Mouse (Mus musculus) hindbrain, embryonic 15.5 days (tissue): Measurements from ENCODE around the gene Zfp462. TPM values are rescaled to one million over a fixed set of nuclear protein-coding genes. Genes with fewer than 3 reads are reported as not detected.

Source experiments
- ATAC-seq: fragments of 200-750 bp; cut with Nextera tagmentation; 2 replicates; pipeline ENCODE4 v1.8.0; 2017; ENCODE audit warnings: low read depth, moderate number of reproducible peaks, moderate TSS enrichment; ENCODE audit not compliant: low FRiP score
- H3K27ac ChIP-seq: fragments of 300-500 bp; sonication (generic); replicated peaks from 2 replicates; pipeline ENCODE4 v1.5.1; 2015; ENCODE audit warnings: mild to moderate bottlenecking, inconsistent platforms
- H3K27me3 ChIP-seq: fragments of 300-500 bp; sonication (generic); 2 replicates; pipeline ENCODE4 v1.6.1; 2015; ENCODE audit warnings: control low read depth, inconsistent platforms
- H3K36me3 ChIP-seq: fragments of 300-500 bp; sonication (generic); 2 replicates; pipeline ENCODE4 v1.6.1; 2015; ENCODE audit warnings: control low read depth, inconsistent platforms
- H3K4me1 ChIP-seq: fragments of 300-500 bp; sonication (generic); replicated peaks from 2 replicates; pipeline ENCODE4 v1.6.1; 2015; ENCODE audit warnings: control low read depth, inconsistent platforms
- H3K4me2 ChIP-seq: fragments of 300-500 bp; sonication (generic); 2 replicates; pipeline ENCODE4 v1.6.1; 2015; ENCODE audit warnings: moderate library complexity, mild to moderate bottlenecking, inconsistent platforms
- H3K4me3 ChIP-seq: fragments of 300-500 bp; sonication (generic); 2 replicates; pipeline ENCODE4 v1.5.1; 2015; ENCODE audit warnings: mild to moderate bottlenecking, inconsistent platforms
- H3K9ac ChIP-seq: fragments of 300-500 bp; sonication (generic); 2 replicates; pipeline ENCODE4 v1.6.1; 2015; ENCODE audit warnings: inconsistent platforms
- H3K9me3 ChIP-seq: fragments of 300-500 bp; sonication (generic); 2 replicates; pipeline ENCODE4 v1.6.1; 2016; ENCODE audit warnings: control low read depth, inconsistent platforms
- WGBS: fragments of 180-500 bp; shearing (Covaris S2); methylation state at CpG from one replicate; pipeline ENCODE4 v1.1.7; 2015; 5-methylcytosine and 5-hydroxymethylcytosine counted together
- polyA plus RNA-seq: library from polyadenylated mRNA; unstranded; fragments of >200 nt; fragmentation: Nextera tagmentation; extraction: Ambion mirVana; gene quantifications from 2 replicates; pipeline ENCODE4 v1.2.1, GENCODE M21; 2015

Zfp462 gene
- polyA plus RNA-seq, 1 experiment from 2014 or later = 9.6 TPM

DNA sequence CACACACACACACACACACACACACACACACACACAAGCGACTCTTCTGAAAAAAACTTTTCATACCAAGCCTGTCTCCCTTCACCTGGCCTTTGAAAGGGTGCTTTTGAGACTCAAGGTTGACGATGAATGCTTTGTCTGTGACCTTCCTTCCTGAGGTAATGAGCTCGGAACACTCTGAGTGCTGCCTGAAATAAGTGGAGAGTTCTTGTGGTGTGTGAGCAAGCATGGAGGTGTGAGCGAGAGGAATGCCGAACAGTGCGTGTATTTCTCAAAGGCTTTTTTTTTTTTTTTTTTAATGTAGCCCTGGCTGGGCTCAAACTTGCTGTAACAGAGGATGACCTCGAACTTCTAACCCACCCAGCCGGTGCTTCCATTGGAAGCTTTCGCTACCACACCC is 156.8 kb downstream of the Zfp462 start:
- Histone ChIP-seq H3K36me3 (no peaks in the 10 kb centered on the region), H3K27me3 (no peaks in the 10 kb centered on the region), H3K4me2 (no peak overlapping the region), H3K27ac (no peak overlapping the region), H3K4me1 (no peaks in the 10 kb centered on the region), H3K9ac (no peak overlapping the region), H3K4me3 (no peak overlapping the region), H3K9me3 (no peaks in the 10 kb centered on the region)
- WGBS = 86% methylated on average over 9 of the region's 9 CpGs
- ATAC-seq = no peak

- Histone ChIP-seq H3K9me3 (no peaks in the 10 kb centered on the region), H3K4me2 (no peak overlapping the region), H3K27me3 (no peaks in the 10 kb centered on the region), H3K36me3 (no peaks in the 10 kb centered on the region), H3K9ac (no peak overlapping the region), H3K27ac (no peak overlapping the region), H3K4me3 (no peak overlapping the region), H3K4me1 (no peaks in the 10 kb centered on the region)
- ATAC-seq = no peak
- WGBS = 94% methylated on average over 3 of the region's 3 CpGs
Measured at GRCm38 (mm10) chr4:55102382-55102781, 157.5 kb downstream of the Zfp462 start.

GRCm38 (mm10) chr4:55103575-55103974 is 158.7 kb downstream of the Zfp462 start:
- H3K27me3 ChIP-seq = no peaks in the 10 kb centered on the region
- no peak overlapping the region for H3K4me2 ChIP-seq
- 85% methylated on average over 3 of the region's 3 CpGs for WGBS
- H3K9ac ChIP-seq = no peak overlapping the region
- no peaks in the 10 kb centered on the region for H3K4me1 ChIP-seq
- no peaks in the 10 kb centered on the region for H3K36me3 ChIP-seq
- ATAC-seq = no peak
- H3K9me3 ChIP-seq = no peaks in the 10 kb centered on the region
- H3K27ac ChIP-seq = no peak overlapping the region
- H3K4me3 ChIP-seq = no peak overlapping the region

DNA sequence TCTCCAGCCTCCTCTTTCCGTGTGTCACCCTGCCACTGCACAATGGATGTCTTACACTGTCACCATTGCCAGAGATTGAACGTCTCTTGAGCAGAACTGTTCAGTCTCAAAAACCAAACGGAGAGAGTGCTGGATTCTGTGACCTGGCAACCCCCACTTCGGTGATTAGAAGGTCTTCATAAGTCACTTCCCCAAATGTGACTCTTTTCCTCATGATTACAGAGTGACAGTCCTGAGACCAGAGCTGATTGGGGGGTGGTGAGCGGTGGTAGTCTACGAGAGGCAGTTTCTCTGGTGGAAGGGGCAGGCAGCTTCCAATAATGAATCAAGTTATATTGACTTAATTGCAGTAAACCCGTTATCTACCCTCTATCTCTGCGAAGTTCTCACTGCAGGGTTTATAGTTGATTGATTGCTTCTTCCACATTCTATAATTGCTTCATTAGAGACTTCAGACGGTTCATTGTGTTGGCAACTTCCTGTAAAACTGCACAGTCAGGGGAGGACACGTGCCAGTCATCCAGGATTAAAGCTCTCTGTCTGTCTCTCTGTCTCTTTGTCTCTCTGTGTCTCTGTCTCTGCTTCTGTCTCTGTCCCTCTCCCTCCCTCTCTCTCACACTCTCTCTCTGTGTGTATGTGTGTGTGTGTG is 173.1 kb downstream of the Zfp462 start:
- H3K4me2 ChIP-seq = no peak overlapping the region
- H3K4me3 ChIP-seq = no peak overlapping the region

GRCm38 (mm10) chr4:55121126-55121525 is 176.3 kb downstream of the Zfp462 start:
- 75% methylated on average over 2 of the region's 2 CpGs for WGBS
- Histone ChIP-seq H3K36me3 (no peaks in the 10 kb centered on the region), H3K9me3 (no peaks in the 10 kb centered on the region), H3K4me3 (no peak overlapping the region), H3K27ac (no peak overlapping the region), H3K4me2 (no peak overlapping the region), H3K9ac (no peak overlapping the region), H3K4me1 (no peaks in the 10 kb centered on the region; the same call in 1 of the 2 replicates), H3K27me3 (no peaks in the 10 kb centered on the region)
- ATAC-seq = no peak

More for the DNA sequence above, 173.1 kb downstream of the Zfp462 start:
- 0 out of 2 replicates have a peak, but pooled peaks have one; percentile 51 for ATAC-seq
- Histone ChIP-seq H3K36me3 (no peaks in the 10 kb centered on the region), H3K9ac (no peak overlapping the region), H3K9me3 (no peaks in the 10 kb centered on the region), H3K27me3 (no peaks in the 10 kb centered on the region), H3K27ac (no peak overlapping the region), H3K4me1 (no peaks in the 10 kb centered on the region)
- 60% methylated on average over 10 of the region's 10 CpGs for WGBS

DNA sequence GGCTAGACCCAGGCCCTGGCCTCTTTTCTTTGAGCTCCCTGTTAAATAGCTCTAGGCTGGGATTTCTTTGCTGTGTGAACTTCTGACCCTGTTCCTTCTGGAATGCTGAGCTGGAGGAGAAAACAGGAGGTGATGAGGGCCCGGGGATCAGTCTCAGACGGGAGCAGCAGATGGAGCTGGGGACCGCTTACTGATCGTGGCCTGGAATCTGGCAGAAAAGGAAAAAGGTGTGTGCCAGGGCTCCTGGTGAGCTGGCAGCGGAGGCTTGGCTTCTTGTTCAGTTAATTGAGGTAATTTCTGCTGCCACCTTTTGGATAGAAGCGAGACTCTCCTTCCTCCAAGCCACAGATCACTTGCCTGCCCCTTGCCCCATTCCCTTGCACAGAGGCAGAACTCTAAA is 177.1 kb downstream of the Zfp462 start:
- Histone ChIP-seq H3K4me2 (no peak overlapping the region), H3K27ac (no peak overlapping the region), H3K4me3 (no peak overlapping the region), H3K9ac (no peak overlapping the region), H3K27me3 (no peaks in the 10 kb centered on the region), H3K4me1 (no peaks in the 10 kb centered on the region; the same call in 1 of the 2 replicates), H3K36me3 (no peaks in the 10 kb centered on the region), H3K9me3 (no peaks in the 10 kb centered on the region)
- 57% methylated on average over 6 of the region's 6 CpGs for WGBS
- no peak for ATAC-seq

DNA sequence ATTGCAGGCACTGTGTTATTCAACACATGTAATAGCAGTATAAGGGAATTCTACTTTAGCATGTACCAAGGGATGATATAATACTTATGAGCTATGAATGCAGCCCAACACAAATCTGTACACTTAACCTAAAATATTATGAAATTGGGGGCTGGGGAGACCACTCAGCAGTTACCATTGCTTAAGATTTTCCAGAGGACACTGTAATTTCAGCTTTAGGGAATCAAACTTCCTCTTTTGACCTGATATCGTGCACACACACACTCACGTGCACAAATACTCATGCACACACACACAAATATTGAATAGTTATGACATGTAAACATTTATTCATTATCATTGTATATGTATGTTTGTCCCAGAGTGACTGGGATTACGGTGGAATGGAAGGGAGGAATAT is 179.3 kb downstream of the Zfp462 start:
- Histone ChIP-seq H3K4me2 (no peak overlapping the region), H3K27ac (no peak overlapping the region), H3K9me3 (no peaks in the 10 kb centered on the region), H3K36me3 (no peaks in the 10 kb centered on the region), H3K4me3 (no peak overlapping the region), H3K4me1 (no peaks in the 10 kb centered on the region; the same call in 1 of the 2 replicates), H3K9ac (no peak overlapping the region), H3K27me3 (no peaks in the 10 kb centered on the region)
- ATAC-seq = no peak
- WGBS = 96% methylated on average over 3 of the region's 3 CpGs

GRCm38 (mm10) chr4:55125048-55125737 is 180.3 kb downstream of the Zfp462 start:
- Histone ChIP-seq H3K4me2 (peak overlapping the region; percentile 11; the same call in 1 of the 2 replicates), H3K9me3 (no peaks in the 10 kb centered on the region), H3K27me3 (no peaks in the 10 kb centered on the region), H3K4me1 (no peaks in the 10 kb centered on the region; the same call in 1 of the 2 replicates), H3K36me3 (no peaks in the 10 kb centered on the region), H3K4me3 (no peak overlapping the region), H3K27ac (no peak overlapping the region), H3K9ac (no peak overlapping the region)
- WGBS = 28% methylated on average over 11 of the region's 11 CpGs
- ATAC-seq = 0 out of 2 replicates have a peak, but pooled peaks have one; percentile 69

DNA sequence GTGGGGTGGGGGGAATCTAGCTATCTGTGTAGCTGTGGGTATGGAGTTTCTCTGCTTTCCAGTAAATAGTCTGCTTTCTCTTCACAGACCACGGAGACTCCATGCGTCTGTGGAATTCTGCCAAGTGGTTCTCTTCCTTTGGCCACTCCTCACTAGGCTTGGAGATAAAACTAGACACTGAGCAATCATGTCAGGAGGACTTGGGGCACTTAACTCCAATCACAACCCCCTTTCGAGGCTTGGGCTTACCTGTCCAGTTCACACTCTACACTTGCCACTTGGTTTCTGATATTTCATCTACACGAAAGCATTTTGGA is 180.8 kb downstream of the Zfp462 start:
- no peaks in the 10 kb centered on the region for H3K9me3 ChIP-seq
- ATAC-seq = no peak; the same call in 1 of the 2 replicates
- no peaks in the 10 kb centered on the region for H3K36me3 ChIP-seq
- 67% methylated on average over 4 of the region's 4 CpGs for WGBS
- no peaks in the 10 kb centered on the region for H3K27me3 ChIP-seq
- H3K4me1 ChIP-seq = no peaks in the 10 kb centered on the region; the same call in 1 of the 2 replicates
- no peak overlapping the region for H3K9ac ChIP-seq
- peak overlapping the region; percentile 11; the same call in 1 of the 2 replicates for H3K4me2 ChIP-seq
- no peak overlapping the region for H3K27ac ChIP-seq
- H3K4me3 ChIP-seq = no peak overlapping the region

DNA sequence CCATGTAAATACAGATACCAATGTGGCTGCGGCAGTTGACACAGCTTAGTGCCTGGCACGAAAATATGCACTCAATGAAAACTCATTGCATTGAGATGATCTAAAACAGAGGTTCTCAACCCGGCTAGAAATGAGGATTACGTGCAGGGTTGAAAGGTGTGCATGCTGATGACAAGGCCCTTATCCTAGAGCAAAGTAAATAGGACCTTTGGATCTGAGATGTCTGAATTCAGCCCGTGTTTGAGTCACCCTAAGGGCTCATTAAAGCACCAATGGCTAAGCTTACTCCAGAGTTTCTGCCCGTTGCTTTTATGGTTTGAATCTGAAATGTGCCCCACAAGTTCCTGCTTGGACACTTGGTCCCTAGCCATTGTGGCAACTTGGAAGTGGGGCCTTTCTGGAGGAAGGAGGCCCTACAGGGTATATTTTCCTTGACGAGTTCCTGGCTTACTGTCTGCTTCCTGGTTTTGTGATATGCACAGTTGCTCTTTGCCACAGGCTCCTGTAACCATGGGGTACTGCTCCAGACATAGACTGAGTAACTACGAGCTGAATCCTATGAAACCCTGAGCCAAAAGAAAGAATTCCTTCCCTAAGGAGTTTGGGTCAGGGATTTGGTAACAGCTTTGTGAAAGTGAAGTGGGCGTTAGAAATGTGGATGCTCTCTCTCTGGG is 182.5 kb downstream of the Zfp462 start:
- no peak overlapping the region for H3K9ac ChIP-seq
- no peak overlapping the region for H3K27ac ChIP-seq
- no peaks in the 10 kb centered on the region; the same call in 1 of the 2 replicates for H3K4me1 ChIP-seq
- no peaks in the 10 kb centered on the region for H3K36me3 ChIP-seq
- no peak overlapping the region for H3K4me2 ChIP-seq
- H3K4me3 ChIP-seq = no peak overlapping the region
- H3K9me3 ChIP-seq = no peaks in the 10 kb centered on the region
- no peaks in the 10 kb centered on the region for H3K27me3 ChIP-seq
- WGBS = 90% methylated on average over 9 of the region's 9 CpGs
- ATAC-seq = no peak

DNA sequence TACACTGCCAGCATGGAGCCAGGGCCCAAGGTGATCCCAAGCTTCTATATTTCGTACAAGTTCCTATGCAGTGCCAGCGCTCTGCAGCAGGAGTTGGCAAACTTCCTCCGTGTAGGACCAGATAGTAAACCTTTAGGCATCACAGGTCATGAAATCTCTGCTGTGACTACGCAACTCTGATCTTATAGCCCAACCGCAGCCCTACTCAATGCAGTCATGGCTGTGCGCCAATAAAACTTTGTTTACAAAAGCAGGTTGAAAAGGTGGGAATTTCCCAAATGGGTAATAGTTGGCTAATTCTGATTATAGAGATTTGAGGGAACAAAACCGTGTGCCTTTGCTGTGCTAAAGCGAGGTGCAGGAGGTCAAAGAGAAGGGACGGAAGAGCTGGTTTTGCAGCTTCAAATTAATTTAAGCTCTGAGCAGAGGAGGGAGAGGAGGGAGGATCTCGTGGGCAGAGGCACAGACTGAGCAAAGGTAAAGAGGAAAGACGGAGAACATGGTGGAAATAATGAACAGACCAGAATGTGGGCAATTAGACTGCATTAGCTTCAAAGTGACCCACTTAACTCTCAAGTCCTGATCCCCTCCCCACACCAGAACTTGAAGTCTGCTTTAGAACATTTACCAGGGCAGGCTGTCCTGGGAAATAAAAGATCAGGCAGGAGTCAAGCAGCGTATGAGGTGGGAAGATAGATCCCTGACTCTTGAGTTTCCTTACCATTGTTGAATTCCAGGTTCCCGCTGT is 183.4 kb downstream of the Zfp462 start:
- WGBS = 89% methylated on average over 13 of the region's 13 CpGs
- Histone ChIP-seq H3K9ac (no peak overlapping the region), H3K27me3 (no peaks in the 10 kb centered on the region), H3K27ac (no peak overlapping the region), H3K9me3 (no peaks in the 10 kb centered on the region), H3K36me3 (no peaks in the 10 kb centered on the region), H3K4me2 (no peak overlapping the region), H3K4me3 (no peak overlapping the region), H3K4me1 (no peaks in the 10 kb centered on the region; the same call in 1 of the 2 replicates)
- ATAC-seq = no peak
